Mouse (Mus musculus) T-helper 17 cell (primary cell): ENCODE results near the gene Pccb.

ENCODE experiments used
- in situ Hi-C, 2 experiments: fragments of 300-600 bp; cut with MboI, MseI; formaldehyde crosslinking; loops; 1 replicate in 1 of 2; 2 replicates in 1 of 2; pipeline ENCODE4 v1.15.1; 2025; ENCODE audit warnings: high pct_unique_total_duplicates in 2 of 2

Pccb gene

DNA sequence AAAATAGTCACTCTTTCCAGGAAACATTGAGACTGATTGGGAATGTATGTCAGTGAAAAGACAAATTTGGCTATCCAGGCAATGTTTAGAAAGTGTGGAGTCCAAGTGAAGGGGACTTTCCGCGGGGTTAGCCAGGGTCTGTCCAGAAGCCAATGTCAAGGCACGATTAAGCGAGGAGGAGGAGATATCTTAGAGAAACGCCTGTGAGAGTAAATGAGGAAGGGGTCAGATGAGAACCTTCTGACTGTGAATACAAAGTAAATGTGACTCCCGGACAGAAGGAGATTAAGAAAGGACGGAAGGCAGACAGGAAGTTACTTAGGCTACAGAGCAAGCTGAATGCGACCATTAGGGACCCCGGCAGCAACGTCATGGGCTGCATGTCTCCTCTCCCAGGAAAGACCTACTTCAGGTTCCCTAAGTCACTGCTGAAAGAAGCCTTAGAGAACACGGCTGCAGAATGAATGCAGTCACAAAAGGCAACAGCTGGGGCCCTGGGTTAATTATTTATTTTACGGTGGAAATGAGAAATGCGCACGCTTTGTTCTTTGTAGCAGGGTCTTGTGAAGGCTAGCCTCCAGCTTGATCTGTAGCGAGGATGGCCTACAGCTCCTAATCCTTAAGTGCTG lies 11.1 kb upstream of the Pccb start:
- in situ Hi-C loops: no loop called here

DNA sequence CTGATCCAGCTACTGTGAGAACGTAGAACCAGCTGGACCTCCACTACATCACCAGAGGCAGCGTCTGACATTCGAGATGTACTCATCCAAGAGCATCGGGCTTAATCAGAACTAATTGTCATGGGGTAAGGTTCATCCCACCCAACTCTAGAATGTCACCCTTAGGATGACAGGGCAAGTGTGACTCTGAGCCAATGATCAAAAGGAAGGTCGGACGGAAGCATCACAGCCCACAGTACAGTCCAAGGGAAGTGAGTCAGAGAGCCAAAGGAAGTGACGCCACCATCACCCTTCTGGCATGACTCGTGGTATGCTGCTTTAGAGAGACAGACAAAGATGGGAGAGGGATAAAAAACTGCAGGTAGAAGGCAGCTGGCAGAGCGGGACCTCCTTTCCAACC lies 7.6 kb upstream of the Pccb start:
- in situ Hi-C loops: no loop called here

DNA sequence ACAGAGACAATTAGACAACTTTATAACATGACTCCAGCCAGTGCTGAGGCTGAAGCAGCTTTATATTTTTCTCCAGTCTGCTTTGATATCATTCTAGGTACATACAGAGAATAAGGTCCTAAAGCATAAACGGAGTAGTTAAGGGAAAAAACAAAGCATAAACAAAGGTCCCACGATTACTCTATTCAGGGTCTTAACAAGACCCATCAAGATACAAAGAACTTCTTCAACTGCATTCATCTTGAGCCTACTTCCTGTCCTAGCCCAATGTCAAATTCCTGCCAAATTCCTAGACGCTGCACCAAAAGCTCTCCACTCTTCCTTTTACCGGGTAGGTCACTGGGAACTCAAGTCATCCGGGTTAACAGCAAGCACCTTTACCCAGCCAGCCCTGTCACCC lies 6.8 kb upstream of the Pccb start:
- in situ Hi-C loops: no loop called here

DNA sequence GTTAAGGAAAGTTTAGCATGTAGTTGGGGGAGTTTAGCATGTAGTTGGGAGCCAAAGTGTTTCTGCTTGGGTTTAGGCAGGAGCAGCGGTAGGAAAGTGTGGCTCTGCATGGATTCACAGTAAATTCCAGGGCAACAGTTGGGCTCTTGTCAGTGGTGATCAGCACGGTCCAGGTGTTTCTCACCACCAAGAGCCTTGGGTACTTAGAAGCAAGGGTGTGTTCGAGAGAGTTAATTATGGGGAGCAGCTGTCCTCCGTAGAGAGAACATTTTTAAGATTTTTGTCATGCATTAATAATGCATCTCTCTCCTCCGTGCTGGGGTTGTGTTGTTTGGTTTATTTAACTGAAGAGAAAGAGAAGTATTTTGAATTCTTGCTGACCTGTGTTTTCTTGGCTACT lies 3.9 kb upstream of the Pccb start:
- in situ Hi-C loops: no loop called here

DNA sequence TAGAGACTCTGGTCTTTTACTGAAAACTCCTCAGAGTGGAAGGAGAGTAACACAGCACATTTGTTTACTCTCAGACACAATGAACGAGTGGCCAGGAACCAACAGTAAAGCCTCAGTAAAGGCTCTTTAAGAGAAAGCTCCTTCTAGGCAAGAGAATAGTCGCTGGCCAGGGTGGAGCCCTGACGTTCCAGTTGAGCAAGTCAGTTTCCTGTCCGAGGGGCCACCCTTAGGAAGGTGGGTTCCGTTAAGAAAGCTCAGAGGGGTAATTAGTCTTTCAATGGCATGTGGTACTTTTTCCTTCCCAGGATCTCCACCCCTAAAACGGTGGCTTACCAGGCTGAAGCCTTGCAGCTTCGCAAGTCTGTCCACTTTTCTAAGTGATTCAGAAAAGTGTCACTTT lies 2.7 kb upstream of the Pccb start:
- in situ Hi-C loops: no loop called here

DNA sequence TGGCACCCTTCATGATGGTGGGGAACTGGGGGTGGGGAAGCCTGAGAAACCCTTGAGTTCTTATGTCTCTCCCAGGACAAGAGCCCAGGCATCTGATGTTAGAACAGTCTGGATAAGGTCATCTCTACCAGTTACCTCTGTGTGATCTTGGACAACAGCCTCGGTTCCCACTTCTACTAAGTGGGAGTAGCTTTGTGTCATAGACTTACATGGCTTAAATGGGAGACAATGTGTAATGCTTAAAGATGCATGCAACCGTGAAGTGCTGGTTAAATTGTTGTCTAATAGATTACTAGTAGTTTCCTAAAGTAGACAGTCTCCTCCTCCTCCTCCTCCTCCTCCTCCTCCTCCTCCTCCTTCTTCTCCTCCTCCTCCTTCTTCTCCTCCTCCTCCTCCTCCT lies 2.2 kb upstream of the Pccb start:
- in situ Hi-C loops: no loop called here

DNA sequence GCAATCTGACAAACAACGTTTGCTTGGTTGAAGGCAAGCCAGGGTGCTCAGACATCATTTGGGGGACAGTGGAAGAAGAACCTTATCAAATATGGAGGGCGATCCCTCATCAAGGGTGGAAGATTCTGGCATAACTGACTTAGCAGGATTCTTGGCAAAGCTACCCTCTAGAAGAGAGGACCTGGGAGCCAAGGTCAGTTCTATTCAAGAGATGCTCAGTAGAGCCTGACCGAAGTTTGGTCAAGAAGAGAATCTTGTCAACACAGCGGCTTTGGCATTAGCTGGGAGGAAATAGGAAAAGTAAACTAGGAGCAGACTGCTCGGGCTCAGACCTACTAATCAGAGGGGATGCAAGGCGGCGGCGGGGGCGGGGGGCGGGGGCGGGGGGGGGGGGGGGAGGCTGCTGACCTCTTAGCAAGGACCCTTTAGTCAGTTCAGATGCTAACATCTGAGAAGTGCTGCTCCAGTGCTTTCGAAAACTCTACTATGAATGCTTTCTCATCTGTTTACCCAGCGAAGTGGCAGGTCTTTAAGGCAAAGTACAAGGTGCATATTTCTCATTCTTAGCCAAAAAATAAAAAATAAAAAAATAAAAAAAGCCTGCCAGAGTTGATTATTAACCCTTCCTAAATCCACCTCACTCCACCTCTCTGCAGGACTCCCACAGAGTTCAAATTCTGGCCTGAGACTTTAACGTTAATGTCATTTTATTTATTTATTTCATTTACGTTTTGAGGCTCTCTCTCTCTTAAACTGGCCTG lies 1.3 kb upstream of the Pccb start:
- in situ Hi-C loops: no loop called here

DNA sequence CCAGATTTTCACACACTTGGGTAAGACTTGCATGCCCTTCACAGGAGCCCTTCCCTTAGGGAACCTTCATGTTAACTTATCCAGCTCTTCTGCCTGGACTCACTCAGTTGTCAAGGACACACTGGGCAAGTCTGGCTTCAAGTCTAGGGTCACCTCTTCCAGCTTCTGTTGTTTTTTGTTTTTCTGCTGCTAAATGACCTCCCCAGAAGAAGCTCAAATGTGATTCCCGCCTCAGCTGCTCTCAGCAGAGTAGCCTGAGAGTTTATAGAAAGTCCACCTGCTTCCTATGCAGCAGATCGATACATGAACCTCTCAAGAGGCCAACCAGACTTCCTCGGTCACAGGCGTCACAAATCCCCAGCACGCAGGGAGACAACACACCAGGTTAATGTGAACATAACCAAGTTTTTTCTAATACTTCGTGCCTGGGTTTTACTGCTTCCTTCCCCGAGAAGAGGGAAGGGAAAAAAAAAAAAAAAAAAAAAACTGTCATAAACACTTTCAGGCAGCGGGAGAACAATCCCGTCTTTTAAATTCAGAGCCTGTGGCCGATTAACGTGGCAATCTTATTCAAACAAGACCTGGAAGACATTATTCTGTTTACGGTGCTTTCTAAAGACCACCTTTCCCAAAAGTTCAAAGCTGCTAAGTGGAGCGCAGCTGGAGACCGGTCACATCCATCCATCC lies 794 bp downstream of the Pccb start:
- in situ Hi-C loops: no loop called here

DNA sequence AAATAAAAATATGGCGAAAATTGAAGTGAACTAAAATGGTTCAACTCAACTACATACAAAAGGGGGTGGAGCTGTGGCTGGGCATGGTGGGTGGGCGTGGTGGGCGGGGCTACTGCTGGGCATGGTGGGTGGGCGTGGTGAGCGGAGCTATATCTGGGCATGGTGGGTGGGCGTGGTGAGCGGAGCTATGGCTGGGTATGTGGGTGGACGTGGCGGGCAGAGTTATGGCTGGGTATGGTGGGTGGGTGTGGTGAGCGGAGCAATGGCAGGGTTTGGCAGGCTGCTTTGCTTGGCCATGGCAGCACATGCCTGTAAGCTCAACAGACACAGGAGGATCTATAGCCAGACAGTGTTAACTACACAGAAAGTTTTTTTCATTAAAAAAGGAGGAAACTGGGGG lies 15.9 kb downstream of the Pccb start:
- in situ Hi-C loops: loop anchor here in 1 of 2 experiments (5.0 kb wide), 1 partner anchor 139 kb away; no protein-coding TSS in a partner anchor

DNA sequence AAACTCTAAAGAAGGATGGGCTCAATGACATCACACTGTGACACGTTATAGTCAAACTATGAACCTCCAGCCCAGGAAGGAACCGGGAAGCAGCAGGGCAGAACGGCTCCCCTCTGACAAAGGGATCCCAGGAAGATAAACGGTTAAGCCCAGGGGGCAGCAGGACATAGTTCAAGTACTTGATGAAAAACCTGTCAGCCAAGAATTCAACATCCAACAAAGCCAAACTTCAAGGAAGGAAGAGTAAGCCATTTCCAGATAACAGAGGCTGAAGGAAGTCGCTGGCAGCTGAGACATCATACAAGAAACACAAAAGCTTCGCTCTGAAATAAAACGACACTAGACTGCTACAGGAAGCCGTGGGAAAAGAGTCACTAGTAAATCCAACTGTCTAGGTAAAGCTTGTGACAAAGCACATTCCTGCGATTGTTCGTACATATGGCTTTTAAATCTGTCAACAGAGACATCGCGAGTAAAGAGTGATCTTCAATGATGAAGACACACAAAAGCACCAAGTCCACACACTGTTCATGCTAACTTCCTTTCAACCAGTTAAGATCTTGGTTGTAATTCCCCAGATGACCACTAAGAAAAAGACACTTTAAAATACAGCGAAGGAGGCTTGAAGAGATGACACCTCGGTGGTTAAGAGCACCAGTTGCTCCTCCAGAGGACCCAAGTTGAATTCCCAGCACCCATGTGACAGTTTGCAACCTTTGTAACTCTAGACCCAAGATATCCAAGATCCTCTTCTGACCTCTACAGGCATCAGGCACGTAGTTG lies 16.8 kb downstream of the Pccb start:
- in situ Hi-C loops: loop anchor here in 1 of 2 experiments (5.0 kb wide), 1 partner anchor 139 kb away; no protein-coding TSS in a partner anchor

DNA sequence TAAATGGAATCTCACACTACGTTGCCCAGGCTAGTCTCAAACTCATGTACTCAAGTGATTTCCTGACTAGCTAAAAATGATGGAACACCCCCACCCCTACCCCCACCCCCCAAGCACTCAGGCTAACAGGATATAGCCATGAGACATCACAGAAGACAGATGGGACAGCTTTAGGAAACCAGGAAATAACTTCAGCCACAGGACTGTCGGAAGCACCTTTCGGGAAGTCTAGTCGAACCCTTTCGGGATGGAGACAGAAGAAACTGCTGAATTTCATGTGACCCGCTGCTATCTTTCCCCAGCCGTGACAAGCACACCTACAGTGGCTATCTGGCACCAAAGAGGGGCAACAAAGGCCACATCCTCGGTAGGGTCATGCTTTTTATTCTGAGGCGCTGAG lies 19.4 kb downstream of the Pccb start:
- in situ Hi-C loops: loop anchor here in 1 of 2 experiments (5.0 kb wide), 1 partner anchor 142 kb away; no protein-coding TSS in a partner anchor

DNA sequence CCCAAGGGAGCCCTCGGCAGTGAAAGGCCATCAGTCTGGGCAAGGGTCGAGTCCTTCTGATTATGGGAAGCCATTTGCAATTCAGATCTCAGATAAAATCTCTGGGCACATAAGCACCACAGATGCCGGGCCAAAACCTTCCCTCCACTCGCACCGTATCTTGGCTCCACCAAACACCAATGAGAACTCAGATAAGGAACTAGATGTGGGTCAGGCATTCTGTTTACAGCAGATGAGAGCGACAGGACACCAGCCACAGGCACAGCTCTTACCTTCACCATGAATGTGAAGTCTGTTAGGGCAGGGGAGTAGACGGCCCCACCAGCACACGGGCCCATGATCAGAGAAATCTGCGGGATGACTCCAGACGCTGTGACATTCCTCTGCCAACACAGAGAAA lies 22.3 kb downstream of the Pccb start:
- in situ Hi-C loops: loop anchor here in 1 of 2 experiments (5.0 kb wide), 1 partner anchor 100 kb away; no protein-coding TSS in a partner anchor

DNA sequence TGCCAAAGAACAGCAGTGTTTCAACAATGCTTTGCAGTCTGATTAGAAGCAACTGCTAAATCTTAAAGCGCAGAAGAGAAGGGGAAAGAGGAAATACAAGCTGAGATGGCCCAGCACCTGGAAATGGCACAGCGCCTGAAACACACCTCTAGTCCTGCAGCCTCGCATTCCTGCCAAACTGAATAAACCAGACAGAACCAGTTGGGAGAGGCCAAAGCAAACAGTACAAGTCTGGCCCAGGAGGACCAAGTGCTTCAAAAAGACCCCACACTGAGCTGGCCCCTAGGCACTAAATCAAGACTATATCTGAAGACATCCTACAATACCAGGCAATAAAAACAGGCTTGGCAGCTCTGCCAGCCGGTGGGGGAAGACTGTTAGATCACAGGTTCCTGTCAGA lies 28.8 kb downstream of the Pccb start:
- in situ Hi-C loops: no loop called here

DNA sequence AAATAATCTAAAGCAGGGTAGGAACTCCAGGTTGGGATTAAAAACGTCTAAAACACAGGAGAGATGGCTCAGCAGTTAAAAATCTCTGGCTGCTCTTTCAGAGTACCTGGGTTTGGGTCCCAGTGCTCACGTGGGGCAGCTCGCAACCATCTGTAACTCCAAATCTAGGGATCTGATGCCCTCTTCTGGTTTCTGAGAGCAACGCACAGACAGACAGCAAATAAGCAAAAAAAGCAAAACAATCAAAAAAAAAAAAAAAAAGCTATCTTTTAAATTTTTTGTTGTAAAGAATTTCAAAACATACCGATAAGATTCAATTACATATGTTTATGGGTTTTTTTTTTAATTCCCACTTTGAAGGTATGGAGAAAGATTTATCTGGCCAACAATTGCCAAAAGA lies 31.4 kb downstream of the Pccb start:
- in situ Hi-C loops: loop anchor here in 1 of 2 experiments (5.0 kb wide), 1 partner anchor 551 kb away; no protein-coding TSS in a partner anchor

DNA sequence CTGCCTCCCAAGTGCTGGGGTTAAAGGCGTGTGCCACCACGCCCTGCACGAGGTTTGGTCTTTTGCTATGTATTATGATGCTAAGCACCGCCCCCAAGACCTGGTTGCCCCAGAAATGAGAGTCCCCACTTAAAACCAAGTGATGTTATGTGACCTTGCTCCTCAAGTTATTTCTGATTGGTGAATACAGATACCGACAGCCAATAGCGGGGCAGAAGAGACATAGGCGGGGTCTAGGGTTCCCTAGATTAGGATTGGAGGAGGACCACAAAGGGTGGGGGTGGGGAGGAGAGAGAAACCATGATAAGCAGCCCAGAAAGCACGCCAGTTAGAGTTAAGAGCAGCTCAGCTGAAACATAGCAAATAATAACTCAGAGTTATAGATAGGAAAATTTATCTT lies 31.9 kb downstream of the Pccb start:
- in situ Hi-C loops: loop anchor here in 1 of 2 experiments (5.0 kb wide), 1 partner anchor 551 kb away; no protein-coding TSS in a partner anchor

DNA sequence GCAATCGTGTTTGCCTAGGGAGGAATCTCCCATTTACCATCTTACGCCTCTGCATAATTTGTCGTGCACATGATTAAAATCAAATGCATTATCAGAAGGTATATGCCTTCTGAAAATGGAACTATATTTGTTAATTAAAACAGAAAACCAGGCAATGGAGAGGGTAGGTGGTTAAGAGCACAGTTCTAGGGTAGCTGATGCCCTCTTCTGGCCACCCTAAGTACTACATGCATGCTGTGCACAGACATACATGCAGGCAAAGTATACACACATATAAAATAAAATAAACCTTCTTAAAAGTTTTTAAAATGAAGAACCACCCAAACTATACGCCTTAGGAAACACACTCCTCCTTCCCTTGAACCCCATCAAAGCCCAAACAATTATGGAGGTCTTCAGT lies 32.6 kb downstream of the Pccb start:
- in situ Hi-C loops: loop anchor here in 1 of 2 experiments (5.0 kb wide), 1 partner anchor 550 kb away; no protein-coding TSS in a partner anchor

DNA sequence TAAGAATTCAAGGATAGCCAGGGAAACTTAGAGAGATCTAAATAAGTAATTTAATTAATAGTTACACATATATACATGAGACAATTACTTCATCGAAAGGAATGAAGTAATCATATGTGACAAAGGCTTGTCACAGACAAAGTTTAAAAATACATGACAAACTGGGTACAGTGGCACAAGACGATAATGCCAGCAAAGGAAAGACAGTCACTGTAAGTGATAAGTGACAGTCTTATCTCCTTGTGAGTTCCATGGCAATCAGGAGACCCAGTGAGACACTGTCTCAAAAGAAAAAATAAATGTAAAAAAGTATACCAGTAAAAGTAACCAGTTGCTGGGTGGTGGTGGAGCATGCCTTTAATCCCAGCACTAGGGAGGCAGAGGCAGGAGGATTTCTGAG lies 37.6 kb downstream of the Pccb start:
- in situ Hi-C loops: loop anchor here in 1 of 2 experiments (25.0 kb wide), 1 partner anchor 1565 kb away; no protein-coding TSS in a partner anchor

DNA sequence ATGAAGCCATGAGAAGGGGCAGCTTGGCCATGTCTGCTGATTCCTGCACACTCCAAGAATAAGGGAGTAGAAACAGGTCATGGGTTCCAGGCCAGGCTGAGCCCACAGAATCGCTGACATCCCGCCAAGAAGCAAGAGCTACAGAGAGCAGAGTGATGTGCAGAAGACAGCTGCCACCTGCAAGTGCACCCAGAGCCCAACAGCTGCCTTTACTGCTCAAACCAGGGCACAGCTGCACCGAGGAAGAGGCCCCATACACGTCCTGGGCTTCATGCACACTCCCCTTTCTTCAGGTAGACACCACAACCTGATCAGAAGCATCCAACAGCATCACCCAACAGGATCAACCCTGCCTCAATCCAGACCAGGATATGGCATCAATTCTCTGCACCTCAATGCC lies 40.8 kb downstream of the Pccb start:
- in situ Hi-C loops: loop anchor here in 1 of 2 experiments (25.0 kb wide), 1 partner anchor 1568 kb away; no protein-coding TSS in a partner anchor

DNA sequence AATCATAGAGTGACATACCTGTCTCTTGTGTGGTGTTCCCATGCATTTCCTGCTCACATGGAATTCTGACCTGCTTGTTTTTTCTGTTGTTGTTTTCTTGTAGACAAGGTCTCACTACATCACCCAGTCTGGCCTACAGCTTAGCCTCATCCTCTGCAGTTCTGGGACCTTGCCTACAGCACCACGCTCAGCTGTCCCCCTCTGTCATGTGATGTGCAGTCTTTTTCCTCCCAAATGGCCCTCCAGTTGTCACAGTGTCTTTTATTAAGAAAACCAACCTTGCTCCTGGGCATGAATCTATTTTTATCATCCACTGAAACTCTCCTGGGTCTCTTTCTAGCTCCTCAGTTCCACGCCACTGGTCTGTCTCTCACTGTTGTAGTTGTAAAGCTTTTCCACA lies 42.5 kb downstream of the Pccb start:
- in situ Hi-C loops: loop anchor here in 1 of 2 experiments (25.0 kb wide), 1 partner anchor 1570 kb away; no protein-coding TSS in a partner anchor

DNA sequence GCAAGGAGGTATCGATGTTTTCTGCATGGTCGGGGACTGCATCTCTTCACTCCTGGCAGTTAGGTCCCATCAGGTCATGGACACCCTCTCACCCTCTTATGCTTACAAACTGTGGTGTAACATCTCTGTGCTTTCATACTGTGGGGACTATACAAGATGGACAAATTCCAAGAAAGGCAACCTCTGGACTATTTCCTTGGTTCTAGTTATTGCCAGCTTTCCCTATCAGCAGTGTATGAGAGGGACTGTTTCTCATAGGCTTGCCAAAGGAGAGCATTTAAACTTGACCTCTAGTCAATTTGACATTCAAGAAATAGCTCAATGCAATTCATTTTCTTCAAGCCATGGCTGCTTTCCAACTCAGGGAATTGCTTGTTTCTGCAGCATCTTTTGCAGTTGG lies 43.4 kb downstream of the Pccb start:
- in situ Hi-C loops: loop anchor here in 1 of 2 experiments (25.0 kb wide), 1 partner anchor 1571 kb away; no protein-coding TSS in a partner anchor

DNA sequence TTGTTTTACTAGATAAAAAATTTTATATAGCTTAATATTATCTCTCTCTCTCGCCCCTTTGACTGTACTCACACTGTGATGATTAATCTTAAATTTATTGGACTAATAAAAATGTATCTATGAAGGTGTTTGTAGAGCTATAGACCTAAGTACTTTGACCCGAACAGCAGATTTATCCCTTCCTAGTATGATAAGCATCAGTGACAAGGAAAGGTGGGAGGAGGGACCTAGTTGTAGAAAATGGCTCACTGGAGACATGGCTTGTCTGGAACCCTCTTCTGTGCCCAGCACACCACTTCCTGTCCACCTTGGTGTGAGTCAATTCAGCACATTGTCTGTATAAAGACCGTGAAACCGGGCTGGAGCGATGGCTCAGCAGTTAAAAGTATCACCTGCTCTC lies 44.1 kb downstream of the Pccb start:
- in situ Hi-C loops: loop anchor here in 1 of 2 experiments (25.0 kb wide), 1 partner anchor 1572 kb away; no protein-coding TSS in a partner anchor
